Mouse (Mus musculus): ENCODE results near the gene Cyp2c50.

GRCm38 (mm10) chr19:40091111-40091510 lies 1.6 kb downstream of the Cyp2c50 start:
- TF ChIP-seq CTCF (IDR thresholded peaks at IDR 0.05; ENCODE audit: low read depth) (no peak), EP300 (IDR thresholded peaks at IDR 0.05; ENCODE audit: low read depth) (no peak)

All from liver, embryonic 14.5 days (tissue).